Mouse (Mus musculus) embryo, embryonic 11 days (tissue): ENCODE measurements around the gene Epb41l1.

ENCODE experiments used
- DNase-seq: peaks from one replicate; pipeline ENCODE4 v3.0.0-alpha.2; 2015

Gene Epb41l1

GRCm38 (mm10) chr2:156543804-156544203 lies 123.1 kb downstream of the Epb41l1 start:
- no peak for DNase-seq

GRCm38 (mm10) chr2:156547123-156547891 lies 126.6 kb downstream of the Epb41l1 start, which contains the start of gene Aar2:
Gene Aar2 (plus strand): TSS chr2:156547584.
- peak; percentile 87 for DNase-seq

- DNase-seq: no peak
Measured at GRCm38 (mm10) chr2:156552421-156552820, 131.7 kb downstream of the Epb41l1 start.

- DNase-seq: no peak
Measured at GRCm38 (mm10) chr2:156561808-156562207, 141.1 kb downstream of the Epb41l1 start.

GRCm38 (mm10) chr2:156563557-156563956 lies 142.8 kb downstream of the Epb41l1 start:
- no peak for DNase-seq

GRCm38 (mm10) chr2:156566512-156566911 lies 145.8 kb downstream of the Epb41l1 start:
- no peak for DNase-seq

GRCm38 (mm10) chr2:156568647-156569046 lies 147.9 kb downstream of the Epb41l1 start:
- DNase-seq: no peak

- no peak for DNase-seq
Measured at GRCm38 (mm10) chr2:156569261-156569660, 148.6 kb downstream of the Epb41l1 start.

GRCm38 (mm10) chr2:156571521-156571920 lies 150.8 kb downstream of the Epb41l1 start:
- DNase-seq: no peak

GRCm38 (mm10) chr2:156576850-156577587 lies 156.3 kb downstream of the Epb41l1 start:
- no peak for DNase-seq

- DNase-seq: no peak
Measured at GRCm38 (mm10) chr2:156580507-156580906, 159.8 kb downstream of the Epb41l1 start.

GRCm38 (mm10) chr2:156581244-156581643 lies 160.5 kb downstream of the Epb41l1 start:
- no peak for DNase-seq

- DNase-seq: no peak
Measured at GRCm38 (mm10) chr2:156582887-156583286, 162.2 kb downstream of the Epb41l1 start.

- peak; percentile 16 for DNase-seq
Measured at GRCm38 (mm10) chr2:156584154-156584796, 163.6 kb downstream of the Epb41l1 start.

- peak; percentile 21 for DNase-seq
Measured at GRCm38 (mm10) chr2:156584797-156585471, 164.2 kb downstream of the Epb41l1 start.

GRCm38 (mm10) chr2:156589481-156589880 lies 168.8 kb downstream of the Epb41l1 start:
- DNase-seq: no peak
